Mouse (Mus musculus) neural tube, embryonic 15.5 days (tissue): ENCODE measurements around the gene BC016579. TPM values are rescaled to one million over a fixed set of nuclear protein-coding genes. Genes with fewer than 3 reads are reported as not detected.

Experiments
- ATAC-seq: fragments of 200-750 bp; cut with Nextera tagmentation; 2 replicates; pipeline ENCODE4 v1.8.0; 2017; ENCODE audit warnings: mild to moderate bottlenecking, moderate TSS enrichment, moderate library complexity; ENCODE audit not compliant: low FRiP score
- H3K27ac ChIP-seq: fragments of 300-500 bp; sonication (generic); replicated peaks from 2 replicates; pipeline ENCODE4 v1.5.1; 2015; ENCODE audit warnings: mild to moderate bottlenecking, inconsistent platforms
- H3K27me3 ChIP-seq: fragments of 300-500 bp; sonication (generic); replicated peaks from 2 replicates; pipeline ENCODE4 v1.6.1; 2015; ENCODE audit warnings: inconsistent platforms
- H3K36me3 ChIP-seq: fragments of 300-500 bp; sonication (generic); 2 replicates; pipeline ENCODE4 v1.6.1; 2015; ENCODE audit warnings: inconsistent platforms
- H3K4me1 ChIP-seq: fragments of 300-500 bp; sonication (generic); 2 replicates; pipeline ENCODE4 v1.6.1; 2015; ENCODE audit warnings: inconsistent platforms
- H3K4me2 ChIP-seq: fragments of 300-500 bp; sonication (generic); 2 replicates; pipeline ENCODE4 v1.6.1; 2015; ENCODE audit warnings: inconsistent platforms, mild to moderate bottlenecking, moderate library complexity
- H3K4me3 ChIP-seq: fragments of 300-500 bp; sonication (generic); replicated peaks from 2 replicates; pipeline ENCODE4 v1.5.1; 2015; ENCODE audit warnings: mild to moderate bottlenecking, inconsistent platforms
- H3K9ac ChIP-seq: fragments of 300-500 bp; sonication (generic); replicated peaks from 2 replicates; pipeline ENCODE4 v1.6.1; 2015; ENCODE audit warnings: mild to moderate bottlenecking, inconsistent platforms
- H3K9me3 ChIP-seq: fragments of 300-500 bp; sonication (generic); replicated peaks from 2 replicates; pipeline ENCODE4 v1.6.1; 2016; ENCODE audit warnings: inconsistent platforms
- WGBS: fragments of 180-500 bp; shearing (Covaris S2); methylation state at CpG from one replicate; pipeline ENCODE4 v1.1.7; 2015; ENCODE audit warnings: mixed read lengths; 5-methylcytosine and 5-hydroxymethylcytosine counted together
- polyA plus RNA-seq: library from polyadenylated mRNA; unstranded; fragments of >200 nt; fragmentation: Nextera tagmentation; extraction: Ambion mirVana; gene quantifications from 2 replicates; pipeline ENCODE4 v1.2.1, GENCODE M21; 2015

Gene BC016579
- 0.29 TPM in 1 of 2 replicates, not detected in the other for polyA plus RNA-seq

GRCm38 (mm10) chr16:45653934-45654332 lies at the start of gene BC016579:
Gene BC016579, minus strand, starts transcription at chr16:45654068.
- H3K27ac ChIP-seq, result no peak within 1 kb of the TSS
- H3K4me1 ChIP-seq, result peaks cover 7% of the 10 kb centered on the region
- ATAC-seq, result no peak
- H3K9me3 ChIP-seq, result no peaks in the 10 kb centered on the region
- H3K4me2 ChIP-seq, result peak within 1 kb of the TSS; percentile 56
- peaks cover 13% of the 10 kb centered on the region; the same call in 1 of the 2 replicates for H3K27me3 ChIP-seq
- 5% methylated on average over 20 of the region's 20 CpGs for WGBS
- H3K36me3 ChIP-seq, result no peaks in the 10 kb centered on the region
- H3K9ac ChIP-seq, result peak within 1 kb of the TSS; percentile 14; the same call in 1 of the 2 replicates
- peak within 1 kb of the TSS; percentile 32 for H3K4me3 ChIP-seq

- Histone ChIP-seq H3K9me3 (no peaks in the 10 kb centered on the region), H3K27me3 (no peaks in the 10 kb centered on the region), H3K4me3 (no peak overlapping the region), H3K36me3 (no peaks in the 10 kb centered on the region), H3K4me2 (no peak overlapping the region), H3K27ac (no peak overlapping the region), H3K4me1 (peaks cover 8% of the 10 kb centered on the region), H3K9ac (no peak overlapping the region)
- WGBS, result 82% methylated on average over 5 of the region's 5 CpGs
- ATAC-seq, result no peak
Measured at GRCm38 (mm10) chr16:45699301-45699700, 45.4 kb upstream of the BC016579 start.

- WGBS, result 43% methylated on average over 6 of the region's 6 CpGs
Measured at GRCm38 (mm10) chr16:45697996-45698395, 44.1 kb upstream of the BC016579 start.

GRCm38 (mm10) chr16:45695445-45696160 lies 41.7 kb upstream of the BC016579 start:
- Histone ChIP-seq H3K4me3 (no peak overlapping the region), H3K27me3 (no peaks in the 10 kb centered on the region), H3K9ac (no peak overlapping the region), H3K36me3 (no peaks in the 10 kb centered on the region), H3K4me2 (no peak overlapping the region), H3K9me3 (no peaks in the 10 kb centered on the region), H3K4me1 (peaks cover 12% of the 10 kb centered on the region), H3K27ac (no peak overlapping the region)
- ATAC-seq, result peak; percentile 30; the same call in 1 of the 2 replicates
- 59% methylated on average over 9 of the region's 9 CpGs for WGBS

More at GRCm38 (mm10) chr16:45697996-45698395, 44.1 kb upstream of the BC016579 start:
- Histone ChIP-seq H3K9ac (no peak overlapping the region), H3K27me3 (no peaks in the 10 kb centered on the region), H3K36me3 (no peaks in the 10 kb centered on the region), H3K9me3 (no peaks in the 10 kb centered on the region), H3K4me3 (no peak overlapping the region), H3K4me1 (peaks cover 8% of the 10 kb centered on the region), H3K27ac (no peak overlapping the region), H3K4me2 (no peak overlapping the region)
- ATAC-seq, result peak; percentile 67; the same call in 1 of the 2 replicates

GRCm38 (mm10) chr16:45693558-45693957 lies 39.7 kb upstream of the BC016579 start, which contains the start of gene Tmprss7:
Gene Tmprss7, minus strand, starts transcription at chr16:45693658.
- no peak within 1 kb of the TSS for H3K9ac ChIP-seq
- no peak within 1 kb of the TSS for H3K4me2 ChIP-seq
- H3K4me1 ChIP-seq, result peaks cover 19% of the 10 kb centered on the region
- H3K27me3 ChIP-seq, result no peaks in the 10 kb centered on the region
- H3K36me3 ChIP-seq, result no peaks in the 10 kb centered on the region
- 78% methylated on average over 10 of the region's 10 CpGs for WGBS
- no peak within 1 kb of the TSS for H3K27ac ChIP-seq
- no peaks in the 10 kb centered on the region for H3K9me3 ChIP-seq
- H3K4me3 ChIP-seq, result no peak within 1 kb of the TSS
- ATAC-seq, result no peak

GRCm38 (mm10) chr16:45692851-45693250 lies 39.0 kb upstream of the BC016579 start:
- H3K36me3 ChIP-seq, result no peaks in the 10 kb centered on the region
- no peaks in the 10 kb centered on the region for H3K9me3 ChIP-seq
- H3K4me2 ChIP-seq, result no peak overlapping the region
- ATAC-seq, result no peak
- peaks cover 19% of the 10 kb centered on the region for H3K4me1 ChIP-seq
- H3K9ac ChIP-seq, result no peak overlapping the region
- H3K27me3 ChIP-seq, result no peaks in the 10 kb centered on the region
- no peak overlapping the region for H3K4me3 ChIP-seq
- no peak overlapping the region for H3K27ac ChIP-seq
- WGBS, result 43% methylated on average over 3 of the region's 3 CpGs

- Histone ChIP-seq H3K27me3 (no peaks in the 10 kb centered on the region), H3K36me3 (no peaks in the 10 kb centered on the region), H3K4me3 (no peak overlapping the region), H3K27ac (peak overlapping the region; percentile 74), H3K4me1 (peaks cover 14% of the 10 kb centered on the region), H3K9ac (no peak overlapping the region), H3K9me3 (no peaks in the 10 kb centered on the region), H3K4me2 (no peak overlapping the region; the same call in 1 of the 2 replicates)
- WGBS, result 3% methylated on average over 4 of the region's 4 CpGs
- peak; percentile 89 for ATAC-seq
Measured at GRCm38 (mm10) chr16:45690178-45690577, 36.3 kb upstream of the BC016579 start.

- Histone ChIP-seq H3K4me2 (no peak overlapping the region), H3K4me3 (no peak overlapping the region), H3K27ac (no peak overlapping the region), H3K4me1 (peaks cover 11% of the 10 kb centered on the region), H3K9ac (no peak overlapping the region), H3K9me3 (no peaks in the 10 kb centered on the region), H3K27me3 (no peaks in the 10 kb centered on the region), H3K36me3 (no peaks in the 10 kb centered on the region)
- WGBS, result 87% methylated on average over 3 of the region's 3 CpGs
- ATAC-seq, result no peak
Measured at GRCm38 (mm10) chr16:45686833-45687232, 33.0 kb upstream of the BC016579 start.

GRCm38 (mm10) chr16:45685295-45685694 lies 31.4 kb upstream of the BC016579 start:
- no peak for ATAC-seq
- Histone ChIP-seq H3K27me3 (no peaks in the 10 kb centered on the region), H3K9me3 (no peaks in the 10 kb centered on the region), H3K9ac (no peak overlapping the region), H3K4me2 (no peak overlapping the region), H3K4me3 (no peak overlapping the region), H3K36me3 (no peaks in the 10 kb centered on the region), H3K27ac (no peak overlapping the region), H3K4me1 (peaks cover 4% of the 10 kb centered on the region)
- 62% methylated on average over 3 of the region's 3 CpGs for WGBS

- Histone ChIP-seq H3K27me3 (no peaks in the 10 kb centered on the region), H3K4me3 (no peak overlapping the region), H3K36me3 (no peaks in the 10 kb centered on the region), H3K27ac (no peak overlapping the region), H3K4me2 (no peak overlapping the region), H3K4me1 (no peaks in the 10 kb centered on the region), H3K9ac (no peak overlapping the region), H3K9me3 (no peaks in the 10 kb centered on the region)
- WGBS, result 14% methylated on average over 8 of the region's 8 CpGs
- no peak for ATAC-seq
Measured at GRCm38 (mm10) chr16:45684815-45685214, 30.9 kb upstream of the BC016579 start.

- Histone ChIP-seq H3K4me1 (no peaks in the 10 kb centered on the region), H3K27ac (no peak overlapping the region), H3K36me3 (no peaks in the 10 kb centered on the region), H3K4me2 (no peak overlapping the region), H3K9me3 (no peaks in the 10 kb centered on the region), H3K27me3 (no peaks in the 10 kb centered on the region), H3K9ac (no peak overlapping the region), H3K4me3 (no peak overlapping the region)
- WGBS, result 31% methylated on average over 1 of the region's 1 CpGs
- no peak for ATAC-seq
Measured at GRCm38 (mm10) chr16:45676462-45676861, 22.6 kb upstream of the BC016579 start.

- no peaks in the 10 kb centered on the region for H3K27me3 ChIP-seq
- no peak overlapping the region for H3K4me3 ChIP-seq
- H3K9me3 ChIP-seq, result no peaks in the 10 kb centered on the region
- 48% methylated on average over 4 of the region's 4 CpGs for WGBS
- no peaks in the 10 kb centered on the region for H3K4me1 ChIP-seq
- no peak for ATAC-seq
- no peak overlapping the region for H3K4me2 ChIP-seq
- H3K9ac ChIP-seq, result no peak overlapping the region
- no peak overlapping the region for H3K27ac ChIP-seq
- no peaks in the 10 kb centered on the region for H3K36me3 ChIP-seq
Measured at GRCm38 (mm10) chr16:45670005-45670404, 16.1 kb upstream of the BC016579 start.
